Mouse (Mus musculus) thymus, postnatal 14 days (tissue): ENCODE measurements at regions not wholly inside any gene's neighbourhood (a gene's known extent, or its start where the extent isn't known, plus 50 kb on each side); places are given as distances from the start of the nearest gene placed in this dataset.

Experiments
- DNase-seq: peaks from one replicate; pipeline ENCODE4 v3.0.0; 2021

GRCm38 (mm10) chr9:41754434-41755002, 369.6 kb downstream of the Sorl1 start:
- no peak for DNase-seq

GRCm38 (mm10) chr9:41745979-41746647, 378.0 kb downstream of the Sorl1 start:
- no peak for DNase-seq

- no peak for DNase-seq
Measured at GRCm38 (mm10) chr9:41741500-41741899, 382.6 kb downstream of the Sorl1 start.

- no peak for DNase-seq
Measured at GRCm38 (mm10) chr9:41740536-41740935, 383.6 kb downstream of the Sorl1 start.

- DNase-seq, result no peak
Measured at GRCm38 (mm10) chr9:41737671-41738070, 386.4 kb downstream of the Sorl1 start.

- DNase-seq, result no peak
Measured at GRCm38 (mm10) chr9:41736881-41737280, 387.2 kb downstream of the Sorl1 start.

GRCm38 (mm10) chr9:41736234-41736859, 387.8 kb downstream of the Sorl1 start:
- DNase-seq, result no peak

- DNase-seq, result no peak
Measured at GRCm38 (mm10) chr9:41735448-41736233, 388.5 kb downstream of the Sorl1 start.

GRCm38 (mm10) chr9:41734925-41735447, 389.1 kb downstream of the Sorl1 start:
- no peak for DNase-seq

GRCm38 (mm10) chr9:41721609-41722008, 402.5 kb downstream of the Sorl1 start:
- DNase-seq, result no peak

- no peak for DNase-seq
Measured at GRCm38 (mm10) chr9:41715231-41715630, 408.9 kb downstream of the Sorl1 start.

GRCm38 (mm10) chr9:41705972-41706371, 418.1 kb downstream of the Sorl1 start:
- no peak for DNase-seq

GRCm38 (mm10) chr9:41705461-41705903, 418.6 kb downstream of the Sorl1 start:
- DNase-seq, result no peak

GRCm38 (mm10) chr9:41703091-41703490, 421.0 kb downstream of the Sorl1 start:
- DNase-seq, result no peak

GRCm38 (mm10) chr9:41700683-41701082, 423.4 kb downstream of the Sorl1 start:
- DNase-seq, result no peak

GRCm38 (mm10) chr9:41699031-41699430, 425.1 kb downstream of the Sorl1 start:
- DNase-seq, result no peak

- DNase-seq, result no peak
Measured at GRCm38 (mm10) chr9:41697611-41698467, 426.3 kb downstream of the Sorl1 start.

GRCm38 (mm10) chr9:41697160-41697559, 426.9 kb downstream of the Sorl1 start:
- no peak for DNase-seq

GRCm38 (mm10) chr9:41682911-41683310, 441.2 kb downstream of the Sorl1 start:
- no peak for DNase-seq

GRCm38 (mm10) chr9:41675656-41676055, 448.4 kb downstream of the Sorl1 start:
- DNase-seq, result no peak

- DNase-seq, result no peak
Measured at GRCm38 (mm10) chr9:41672958-41673357, 451.1 kb downstream of the Sorl1 start.

- DNase-seq, result no peak
Measured at GRCm38 (mm10) chr9:41668741-41669140, 455.4 kb downstream of the Sorl1 start.
